9 mouse cellular contexts compared by ENCODE assay signal in the genomic region with DNA sequence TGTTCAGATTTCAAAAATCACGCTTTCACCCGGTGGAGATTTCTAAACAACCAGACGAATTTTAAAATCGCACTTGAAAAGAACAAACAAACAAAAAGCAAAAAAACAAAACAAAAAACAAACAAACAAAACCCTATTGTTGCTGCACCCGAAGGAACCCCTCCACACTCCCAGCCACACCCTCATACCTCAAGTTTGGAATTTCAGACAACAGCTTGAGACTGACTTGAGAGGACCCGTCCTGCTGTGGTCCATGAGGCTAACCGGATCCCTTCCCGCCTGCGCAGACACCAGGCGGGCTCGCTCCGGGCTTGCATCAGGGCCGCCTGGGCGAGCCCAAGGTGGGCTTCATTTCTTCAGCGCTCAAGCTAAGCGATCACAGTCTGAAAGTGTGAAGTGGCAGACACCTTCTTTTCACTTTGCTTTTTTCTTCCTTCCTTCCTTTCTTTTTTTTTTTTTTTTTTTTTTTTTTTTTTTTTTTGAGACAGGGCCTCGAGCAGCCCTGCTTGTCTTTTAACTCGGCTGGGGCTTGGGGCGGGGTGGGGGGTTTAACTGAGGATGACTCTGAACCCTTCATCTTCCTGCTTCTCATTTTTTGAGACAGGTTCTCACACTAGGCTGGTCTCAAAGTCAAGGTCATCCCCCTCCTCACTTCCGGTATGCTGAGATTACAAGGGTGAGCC. TPM values are rescaled to one million over a fixed set of nuclear protein-coding genes. Genes with fewer than 3 reads are reported as not detected.
A peak's percentile ranks its signal among the peaks of the same experiment; 100 is the strongest.
DNase-seq lines count a peak whose midpoint lies in the region; ATAC-seq and TF ChIP-seq lines count a peak whose summit lies in the region.
"Had no signal": no experiment of that assay in that cellular context is flagged by ENCODE, and none has a peak within 500 bp of the region (broad histone marks: within the 10 kb centered on the region; RNA-seq: fewer than 3 reads in every experiment).

No protein-coding gene starts in this region.

- no peak overlapping the region for H3K27ac ChIP-seq in heart, adult 2 months
- H3K27ac ChIP-seq in forebrain, embryonic 11.5 days (ENCODE audit: low read depth, low read length), result no peak overlapping the region
- H3K27ac ChIP-seq in liver, embryonic 13.5 days, result no peak overlapping the region

- intact Hi-C loops in heart, adult 2 months (cut with DNase I), result loop anchor here (1.0 to 5.0 kb wide), 3 partner anchors 337 to 436 kb away; partner anchors contain the start of gene Cmc1

- peak in 1 of 2 experiments; percentile 46 for DNase-seq in heart, adult 2 months
- DNase-seq in heart, adult 8-10 months (ENCODE audit: low spot score), result no peak
- peak; percentile 52 for DNase-seq in 416B (ENCODE audit: low read depth)
- peak; percentile 71 for DNase-seq in forebrain, embryonic 11.5 days (ENCODE audit: low spot score)
- no peak for DNase-seq in liver, embryonic 13.5 days
- no peak for DNase-seq in cerebellum, postnatal 4 days (ENCODE audit: low spot score in 2 of 2)
- no peak for DNase-seq in right cerebral cortex, postnatal 36 days (ENCODE audit: low spot score in 2 of 2)
- DNase-seq in spleen, postnatal 10 days (ENCODE audit: low spot score in 2 of 2), result no peak

- peaks cover 12% of the 10 kb centered on the region for H3K27me3 ChIP-seq in heart, adult 2 months (ENCODE audit: control insufficient read depth, insufficient read depth, low read length)
- H3K27me3 ChIP-seq in forebrain, embryonic 11.5 days (ENCODE audit: control insufficient read depth, insufficient read depth, low read length), result peaks cover 53% of the 10 kb centered on the region
- H3K27me3 ChIP-seq in liver, embryonic 13.5 days, result peaks cover 89% of the 10 kb centered on the region

- H3K79me2 ChIP-seq in heart, adult 2 months (replicated peaks; ENCODE audit: control insufficient read depth, insufficient read depth, low read length), result no peaks in the 10 kb centered on the region

- H3K36me3 ChIP-seq in heart, adult 2 months (ENCODE audit: control insufficient read depth, insufficient read depth, low read length), result no peaks in the 10 kb centered on the region
- H3K36me3 ChIP-seq in forebrain, embryonic 11.5 days (ENCODE audit: control insufficient read depth, insufficient read depth, low read length), result no peaks in the 10 kb centered on the region
- no peaks in the 10 kb centered on the region for H3K36me3 ChIP-seq in liver, embryonic 13.5 days
- H3K36me3 ChIP-seq: G1E had no signal

- H3K4me1 ChIP-seq in heart, adult 2 months (ENCODE audit: control insufficient read depth, insufficient read depth, low read length), result no peaks in the 10 kb centered on the region; the same call in 1 of the 2 replicates
- H3K4me1 ChIP-seq in forebrain, embryonic 11.5 days (replicated peaks; ENCODE audit: control insufficient read depth, insufficient read depth, low read length), result peaks cover 15% of the 10 kb centered on the region
- 0 out of 2 replicates have a peak, but pooled peaks cover 8% of the 10 kb centered on the region for H3K4me1 ChIP-seq in liver, embryonic 13.5 days (replicated peaks)

- no peak for TF ChIP-seq CTCF in heart, adult 2 months (IDR thresholded peaks at IDR 0.05)

- H3K9me3 ChIP-seq in forebrain, embryonic 11.5 days (ENCODE audit: control insufficient read depth, low read length), result no peaks in the 10 kb centered on the region
- H3K9me3 ChIP-seq in liver, embryonic 13.5 days (replicated peaks), result no peaks in the 10 kb centered on the region
- H3K9me3 ChIP-seq: G1E had no signal

- TF ChIP-seq POLR2A in heart, adult 2 months (IDR thresholded peaks at IDR 0.05; ENCODE audit: insufficient read depth, low read depth, low read length), result no peak

- ATAC-seq in forebrain, embryonic 11.5 days (replicated peaks; ENCODE audit: low FRiP score), result peak; percentile 53
- no peak for ATAC-seq in liver, embryonic 13.5 days (ENCODE audit: low read depth)

- no peak for TF ChIP-seq EP300 in heart, adult 2 months (IDR thresholded peaks at IDR 0.05; ENCODE audit: insufficient read depth, low read depth, low read length)

- H3K9ac ChIP-seq in heart, adult 2 months (ENCODE audit: low read depth, low read length), result no peak overlapping the region
- no peak overlapping the region; the same call in 1 of the 2 replicates for H3K9ac ChIP-seq in forebrain, embryonic 11.5 days (ENCODE audit: low read length)
- no peak overlapping the region for H3K9ac ChIP-seq in liver, embryonic 13.5 days

- H3K4me3 ChIP-seq in heart, adult 2 months, result peak overlapping the region; percentile 27
- H3K4me3 ChIP-seq in forebrain, embryonic 11.5 days (ENCODE audit: low read depth, low read length), result peak overlapping the region; percentile 30
- peak overlapping the region; percentile 35 for H3K4me3 ChIP-seq in liver, embryonic 13.5 days (replicated peaks)

- WGBS in heart, adult 2 months, result 4% methylated on average over 20 of the region's 20 CpGs
- 1% methylated on average over 20 of the region's 20 CpGs for whole genome bisulfite sequencing in forebrain, embryonic 11.5 days
- WGBS in liver, embryonic 13.5 days (ENCODE audit: insufficient replicate concordance), result 3% methylated on average over 20 of the region's 20 CpGs

- H3K4me2 ChIP-seq in forebrain, embryonic 11.5 days (ENCODE audit: low read depth, low read length, severe bottlenecking), result peak overlapping the region; percentile 59
- peak overlapping the region; percentile 54 for H3K4me2 ChIP-seq in liver, embryonic 13.5 days

RNA-seq across cellular contexts. Expression of gene Eomes, which starts 11.0 kb away (rescaled TPM):
- total RNA-seq in heart, adult 2 months (2021), result under 1 TPM; 0.07 to 0.13 TPM
- polyA plus RNA-seq in heart, adult 2 months (2012; rRNA removed), result 0.23 TPM in 1 of 2 replicates, not detected in the other
- total RNA-seq in heart, adult 8-10 months (2022), result under 1 TPM in 1 of 4 experiments, not detected in 3; 0.06 TPM
- 22.9 and 25.8 TPM in 2 replicates for polyA plus RNA-seq in forebrain, embryonic 11.5 days (2014; fragmentation: Nextera tagmentation; extraction: Ambion mirVana)
- polyA plus RNA-seq in liver, embryonic 13.5 days (2015; fragmentation: Nextera tagmentation; extraction: Ambion mirVana), result not detected in 2 replicates
- polyA plus RNA-seq: G1E had no signal

RNA-seq across cellular contexts. Expression of gene Golga4, which starts 17.0 kb away (rescaled TPM):
- total RNA-seq in heart, adult 2 months (2021), result 100 to 1,000 TPM; 350 to 420 TPM
- polyA plus RNA-seq in heart, adult 2 months (2012; rRNA removed), result 34.4 and 62.8 TPM in 2 replicates
- total RNA-seq in heart, adult 8-10 months (2022), result 100 to 1,000 TPM; 361 to 439 (median 426) TPM
- polyA plus RNA-seq in forebrain, embryonic 11.5 days (2014; fragmentation: Nextera tagmentation; extraction: Ambion mirVana), result 60.8 and 66.8 TPM in 2 replicates
- polyA plus RNA-seq in liver, embryonic 13.5 days (2015; fragmentation: Nextera tagmentation; extraction: Ambion mirVana), result 14.6 and 17.7 TPM in 2 replicates

Comparison
In these comparisons a context has a peak if more than half of its experiments do, and no peak if none do; other contexts are left out.
1. DNase-seq: peak in 416B (single experiment) and forebrain, embryonic 11.5 days (single experiment); none in heart, adult 8-10 months (single experiment), liver, embryonic 13.5 days (single experiment), cerebellum, postnatal 4 days (0 of 2), right cerebral cortex, postnatal 36 days (0 of 2) and spleen, postnatal 10 days (0 of 2).
2. RNA of gene Eomes, which starts 11.0 kb away (polyA plus RNA-seq): 22.9 to 25.8 TPM in forebrain, embryonic 11.5 days; 0.23 TPM in heart, adult 2 months and not detected in liver, embryonic 13.5 days; every median in the first group is over 10 times any median in the second.
3. Peak in every context shown above with its lines, with median percentiles within 50 percentile points of each other: H3K4me3 ChIP-seq.